Mouse (Mus musculus) C2C12 (cell line): ENCODE data around the gene Mgat4b. TPM values are rescaled to one million over a fixed set of nuclear protein-coding genes. Genes with fewer than 3 reads are reported as not detected.

ENCODE experiments used
- H3K27me3 ChIP-seq: one replicate; pipeline ENCODE4 v1.6.1; 2011; ENCODE audit not compliant: control insufficient read depth, insufficient read depth, insufficient read length
- H3K36me3 ChIP-seq: one replicate; pipeline ENCODE4 v1.6.1; 2011; ENCODE audit not compliant: control insufficient read depth, insufficient read depth
- H3K4me3 ChIP-seq: one replicate; pipeline ENCODE4 v1.5.1; 2011; ENCODE audit warnings: mild to moderate bottlenecking, control low read depth; ENCODE audit not compliant: poor library complexity, insufficient read depth, severe bottlenecking
- H3K79me2 ChIP-seq: one replicate; pipeline ENCODE4 v1.6.1; 2011; ENCODE audit not compliant: control insufficient read depth, insufficient read depth
- H3K79me3 ChIP-seq: one replicate; pipeline ENCODE4 v1.6.1; 2011; ENCODE audit warnings: low read depth, control low read depth
- H3ac ChIP-seq: one replicate; pipeline ENCODE3; 2011; ENCODE audit warnings: low read depth; ENCODE audit not compliant: control insufficient read depth, insufficient read length
- CEBPB ChIP-seq: IDR thresholded peaks from one replicate; pipeline ENCODE4 v1.6.1; 2011; ENCODE audit warnings: low read depth, mild to moderate bottlenecking, control low read depth, moderate library complexity
- CTCF ChIP-seq: IDR thresholded peaks from one replicate; pipeline ENCODE4 v1.5.1; 2011; ENCODE audit not compliant: control insufficient read depth, insufficient read depth, insufficient read length
- FOSL1 ChIP-seq: IDR thresholded peaks from one replicate; pipeline ENCODE4 v1.8.0; 2011; ENCODE audit warnings: mild to moderate bottlenecking, low read length; ENCODE audit not compliant: poor library complexity, insufficient read depth, severe bottlenecking
- MAX ChIP-seq: IDR thresholded peaks from one replicate; pipeline ENCODE4 v1.6.1; 2011; ENCODE audit warnings: mild to moderate bottlenecking, control low read depth
- MYOD1 ChIP-seq: IDR thresholded peaks from one replicate; pipeline ENCODE4 v1.6.1; 2011; ENCODE audit warnings: low read depth; ENCODE audit not compliant: control insufficient read depth, insufficient read length
- MYOG ChIP-seq: IDR thresholded peaks from one replicate; pipeline ENCODE4 v1.6.1; 2011; ENCODE audit not compliant: control insufficient read depth, insufficient read length; ENCODE audit errors: extremely low read depth
- USF1 ChIP-seq: IDR thresholded peaks from one replicate; pipeline ENCODE4 v1.6.1; 2011; ENCODE audit warnings: low read depth, mild to moderate bottlenecking, control low read depth, moderate library complexity
- polyA plus RNA-seq: library from polyadenylated mRNA; unstranded; fragments of >200 nt; fragmentation: generic; extraction: Trizol; gene quantifications from one replicate; pipeline ENCODE4 v1.2.1, GENCODE M21; 2012; ENCODE audit warnings: missing spikeins

Mgat4b gene
- polyA plus RNA-seq, 1 experiment: 139 TPM

DNA sequence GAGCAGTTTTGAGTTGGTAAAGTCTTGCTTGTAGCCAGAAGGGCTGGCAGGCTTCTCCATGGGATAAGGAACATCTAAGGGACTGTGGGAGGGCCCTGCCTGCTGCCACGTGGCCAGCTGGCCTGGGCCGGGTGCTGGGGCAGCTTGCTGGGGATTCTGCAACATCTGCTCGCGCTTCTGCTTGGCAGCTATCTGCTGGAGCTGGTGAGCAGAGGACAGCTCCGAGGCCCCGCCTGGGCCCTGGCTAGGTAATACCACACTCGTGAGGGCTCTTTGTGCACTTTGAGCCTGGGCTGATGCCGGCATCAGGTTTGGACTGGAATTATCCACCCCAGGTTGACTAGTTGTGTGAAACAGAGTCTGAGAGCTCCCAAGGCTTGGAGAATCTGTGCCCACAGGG, 55.2 kb downstream of the Mgat4b start:
- H3K4me3 ChIP-seq: no peak overlapping the region
- H3K27me3 ChIP-seq: no peaks in the 10 kb centered on the region
- peaks cover 59% of the 10 kb centered on the region for H3K36me3 ChIP-seq
- H3ac ChIP-seq: no peak overlapping the region
- peaks cover 28% of the 10 kb centered on the region for H3K79me3 ChIP-seq
- no peak for TF ChIP-seq MYOG
- peaks cover 50% of the 10 kb centered on the region for H3K79me2 ChIP-seq

DNA sequence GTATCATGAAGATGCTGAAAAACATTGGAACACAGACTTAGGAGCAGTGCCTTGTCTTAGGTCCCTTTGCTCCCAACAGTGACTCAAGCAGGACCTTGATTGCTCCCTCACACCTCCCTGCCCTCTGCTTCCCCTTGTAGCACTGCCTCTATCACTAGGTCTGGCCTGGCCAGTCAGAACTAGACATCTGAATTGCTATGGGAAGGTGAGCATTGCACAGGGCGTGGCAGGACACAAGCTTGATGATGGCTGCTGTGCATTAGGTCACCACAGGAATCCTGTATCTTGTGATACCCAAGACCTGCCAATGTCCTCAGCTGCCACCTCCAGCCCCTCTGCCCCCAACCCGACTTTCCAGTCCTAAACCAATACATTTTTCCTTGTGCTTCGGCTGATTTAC, 56.3 kb downstream of the Mgat4b start:
- Histone ChIP-seq H3ac (no peak overlapping the region), H3K79me2 (peaks cover 60% of the 10 kb centered on the region), H3K4me3 (no peak overlapping the region), H3K36me3 (peaks cover 48% of the 10 kb centered on the region), H3K27me3 (no peaks in the 10 kb centered on the region), H3K79me3 (peaks cover 37% of the 10 kb centered on the region)
- TF ChIP-seq USF1 (no peak), CEBPB (no peak), MAX (no peak), CTCF (no peak), FOSL1 (no peak), MYOD1 (no peak), MYOG (no peak)

DNA sequence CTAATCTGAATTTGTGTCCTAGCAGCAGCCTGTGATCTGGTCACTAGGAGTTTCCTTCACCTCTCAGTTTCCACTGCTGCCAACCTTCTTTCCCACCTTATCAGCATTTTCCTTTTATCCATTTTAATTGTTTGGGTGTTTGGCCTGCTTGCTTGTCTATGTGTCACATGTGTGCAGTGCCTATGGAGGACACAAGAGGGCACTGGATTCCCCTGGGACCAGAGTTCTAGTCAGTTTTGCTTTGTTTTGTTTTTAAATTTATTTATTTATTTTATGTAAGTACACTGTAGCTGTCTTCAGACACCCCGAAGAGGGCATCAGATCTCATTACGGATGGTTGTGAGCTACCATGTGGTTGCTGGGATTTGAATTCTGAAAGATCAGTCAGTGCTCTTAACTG, 58.5 kb downstream of the Mgat4b start:
- H3K27me3 ChIP-seq: no peaks in the 10 kb centered on the region
- no peak overlapping the region for H3ac ChIP-seq
- peaks cover 38% of the 10 kb centered on the region for H3K36me3 ChIP-seq
- H3K79me2 ChIP-seq: peaks cover 82% of the 10 kb centered on the region
- no peak overlapping the region for H3K4me3 ChIP-seq
- TF ChIP-seq CEBPB (no peak), USF1 (no peak), FOSL1 (no peak), MYOD1 (no peak), MAX (no peak), MYOG (no peak)
- H3K79me3 ChIP-seq: peaks cover 56% of the 10 kb centered on the region

DNA sequence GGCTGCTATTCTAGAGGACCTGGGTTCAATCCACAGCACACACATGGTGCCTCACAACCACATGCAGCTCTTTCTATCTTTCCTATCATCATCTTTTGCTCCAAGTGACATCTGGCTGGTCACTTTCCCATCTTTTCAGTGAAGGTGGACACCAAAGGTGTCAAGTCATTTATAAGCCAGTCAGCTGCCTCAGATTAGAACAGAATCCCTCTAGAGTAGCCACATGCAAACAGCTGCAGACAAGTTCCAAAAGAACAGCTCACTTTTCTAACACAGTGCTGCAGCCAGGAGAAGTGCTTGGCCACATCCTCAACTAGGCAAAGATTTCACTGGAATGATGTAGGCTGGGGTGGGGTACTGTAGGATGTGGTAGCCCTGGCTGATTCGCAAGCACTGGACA, 59.2 kb downstream of the Mgat4b start:
- Histone ChIP-seq H3K27me3 (no peaks in the 10 kb centered on the region), H3K36me3 (peaks cover 32% of the 10 kb centered on the region), H3ac (no peak overlapping the region), H3K4me3 (no peak overlapping the region), H3K79me3 (peaks cover 61% of the 10 kb centered on the region), H3K79me2 (peaks cover 89% of the 10 kb centered on the region)
- TF ChIP-seq CEBPB (no peak), MYOG (no peak), USF1 (no peak), MAX (no peak), CTCF (no peak), FOSL1 (no peak), MYOD1 (no peak)

DNA sequence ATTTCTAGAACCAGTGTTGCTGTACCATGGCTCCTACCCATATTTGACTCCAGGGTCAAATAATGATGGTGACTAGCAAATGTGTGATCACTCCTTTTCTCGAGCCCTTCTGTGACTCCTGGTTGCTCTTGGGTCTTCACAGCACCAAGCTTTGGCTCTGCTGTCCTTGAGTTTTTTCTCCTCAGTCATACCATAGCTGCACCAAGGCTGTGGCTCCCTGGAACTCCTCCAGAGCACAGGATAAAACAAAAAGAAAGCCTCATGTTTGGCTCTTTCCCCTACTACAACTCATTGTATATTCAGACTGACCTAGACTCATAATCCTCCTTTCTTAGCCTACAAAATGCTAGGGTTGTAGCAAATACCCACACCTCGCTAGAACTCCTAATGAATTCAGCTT, 62.1 kb downstream of the Mgat4b start:
- Histone ChIP-seq H3ac (no peak overlapping the region), H3K36me3 (peaks cover 12% of the 10 kb centered on the region), H3K79me3 (peaks cover 75% of the 10 kb centered on the region), H3K27me3 (no peaks in the 10 kb centered on the region), H3K4me3 (no peak overlapping the region), H3K79me2 (peaks cover 100% of the 10 kb centered on the region)
- no peak for TF ChIP-seq FOSL1
- TF ChIP-seq USF1: no peak
- TF ChIP-seq MYOD1: no peak
- no peak for TF ChIP-seq CEBPB
- no peak for TF ChIP-seq MAX
- TF ChIP-seq CTCF: no peak
- no peak for TF ChIP-seq MYOG

DNA sequence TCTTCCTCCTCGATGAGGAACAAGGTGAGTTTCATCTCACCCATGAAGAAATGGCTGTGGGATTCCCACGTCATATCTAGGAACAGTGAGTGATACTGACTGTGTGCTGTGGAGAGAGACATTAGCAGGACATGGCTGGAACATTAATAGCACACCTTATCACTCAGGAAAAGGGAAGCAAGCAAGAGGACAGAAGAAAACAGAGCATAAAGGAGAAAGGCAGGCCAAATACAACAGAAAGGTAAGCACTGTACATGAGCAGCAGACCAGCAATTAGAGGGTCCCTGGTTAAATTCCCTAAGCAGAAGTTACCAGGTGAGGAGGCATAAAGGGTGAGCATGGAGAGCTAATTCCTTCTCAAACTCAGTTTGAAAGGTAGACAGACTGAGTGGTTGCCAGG, 64.4 kb downstream of the Mgat4b start:
- Histone ChIP-seq H3K79me3 (peaks cover 77% of the 10 kb centered on the region), H3K36me3 (peaks cover 18% of the 10 kb centered on the region), H3K4me3 (no peak overlapping the region), H3K79me2 (peaks cover 100% of the 10 kb centered on the region), H3K27me3 (no peaks in the 10 kb centered on the region), H3ac (peak overlapping the region; percentile 18)
- TF ChIP-seq MAX (no peak), CEBPB (no peak), MYOG (no peak), USF1 (no peak), CTCF (no peak), MYOD1 (no peak), FOSL1 (no peak)
